Mouse (Mus musculus): ENCODE measurements around the gene Rpgrip1.

The Rpgrip1 gene

DNA sequence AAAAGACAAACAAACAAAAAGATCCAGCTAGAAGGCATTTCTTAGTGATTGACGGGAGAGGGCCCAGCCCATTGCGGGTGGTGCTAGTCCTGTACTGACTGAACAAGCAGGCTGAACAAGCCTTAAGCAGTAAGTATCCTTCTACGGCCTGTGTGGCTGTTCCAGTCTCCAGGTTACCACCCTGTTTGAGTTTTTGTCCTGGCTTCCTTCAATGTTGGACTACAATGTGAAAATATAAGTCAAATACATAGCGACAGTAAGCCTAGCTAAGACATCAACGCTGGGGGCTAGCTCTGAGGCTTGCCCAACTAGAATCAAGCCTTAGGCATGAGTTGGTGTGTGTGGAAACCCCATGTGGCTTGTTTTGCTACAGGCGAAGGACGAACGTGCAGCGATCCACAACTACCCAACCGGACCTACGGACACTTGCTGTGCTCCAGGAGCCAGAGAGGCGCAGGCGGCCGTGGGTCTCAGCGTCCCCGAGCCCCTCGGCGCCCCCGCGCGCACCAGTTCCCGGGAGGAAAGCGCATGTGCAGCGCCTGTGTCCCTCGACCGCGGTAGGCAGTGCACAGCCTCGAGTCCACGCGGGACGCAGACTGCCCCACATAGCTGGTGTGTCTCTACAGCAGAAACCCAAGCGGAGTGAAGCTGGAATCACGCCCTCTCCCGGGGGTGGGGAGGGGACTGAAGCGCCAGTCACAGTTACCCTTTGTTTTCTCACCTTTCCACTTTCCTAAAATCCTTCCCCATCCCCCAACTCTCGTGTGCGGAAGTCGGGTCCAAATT lies 8.5 kb downstream of the Rpgrip1 start:
- peak in 1 of 2 experiments; percentile 48 for DNase-seq (ENCODE audit: low read depth in 2 of 2, low spot score in 2 of 2)

DNA sequence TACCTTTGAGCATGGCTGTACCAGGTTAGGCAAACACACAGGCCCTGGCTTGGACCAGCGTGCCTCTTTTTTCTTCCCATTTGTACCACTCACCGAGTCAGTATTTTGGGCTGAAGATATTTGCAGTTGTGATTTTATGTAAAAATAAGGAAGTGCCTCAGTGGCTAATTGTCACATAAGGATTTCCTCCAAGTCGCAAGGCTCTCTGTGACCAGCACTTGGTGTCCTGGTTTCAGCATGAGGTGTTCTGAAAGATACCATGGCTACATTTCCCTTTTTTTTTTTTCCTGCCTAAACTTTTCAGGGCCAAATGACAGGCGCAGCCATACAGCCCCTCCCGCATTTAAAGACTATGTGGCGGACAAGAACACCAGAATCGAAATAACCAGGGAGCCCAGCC lies 9.7 kb downstream of the Rpgrip1 start:
- DNase-seq (ENCODE audit: low read depth in 2 of 2, low spot score in 2 of 2), result no peak

DNA sequence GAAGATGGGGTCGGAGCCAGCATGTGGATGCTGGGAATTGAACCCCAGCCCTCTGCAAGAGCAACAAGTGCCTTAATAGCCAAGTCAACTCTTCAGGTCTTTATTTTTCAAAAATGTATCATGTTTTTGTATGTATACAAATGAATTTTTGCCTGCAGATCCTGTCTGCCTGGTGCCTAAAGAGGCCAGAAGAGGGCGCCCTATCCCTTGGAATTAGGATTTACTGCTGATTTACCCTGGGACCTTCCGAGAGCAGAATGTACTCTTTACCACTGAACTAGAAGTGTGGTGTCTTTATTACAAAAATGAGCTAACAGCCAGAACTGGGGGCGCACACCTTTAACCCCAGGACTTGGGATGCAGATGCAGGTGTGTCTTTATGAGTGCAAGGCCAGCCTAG lies 13.4 kb downstream of the Rpgrip1 start:
- DNase-seq (ENCODE audit: low read depth in 2 of 2, low spot score in 2 of 2), result peak; percentile 64 to 77

DNA sequence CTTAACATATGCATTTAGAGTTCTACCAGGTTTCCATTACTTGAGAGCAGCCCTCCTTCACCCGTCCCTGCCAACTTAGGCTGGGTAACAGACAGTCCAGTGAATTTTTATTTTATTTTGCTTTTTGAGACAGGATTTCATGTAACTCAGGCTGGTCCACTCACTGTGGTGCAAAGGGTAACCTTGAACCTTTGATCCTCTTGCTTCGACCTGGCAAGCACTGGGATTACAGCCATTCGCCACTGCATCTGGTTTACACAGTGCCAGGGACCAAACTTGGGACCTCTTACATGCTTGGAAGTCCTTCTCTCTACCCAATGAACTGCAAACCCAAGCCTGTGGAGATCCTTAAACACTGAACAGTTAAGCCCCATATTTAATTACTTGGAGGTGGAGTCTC lies 14.1 kb downstream of the Rpgrip1 start:
- DNase-seq (ENCODE audit: low read depth in 2 of 2, low spot score in 2 of 2), result no peak

DNA sequence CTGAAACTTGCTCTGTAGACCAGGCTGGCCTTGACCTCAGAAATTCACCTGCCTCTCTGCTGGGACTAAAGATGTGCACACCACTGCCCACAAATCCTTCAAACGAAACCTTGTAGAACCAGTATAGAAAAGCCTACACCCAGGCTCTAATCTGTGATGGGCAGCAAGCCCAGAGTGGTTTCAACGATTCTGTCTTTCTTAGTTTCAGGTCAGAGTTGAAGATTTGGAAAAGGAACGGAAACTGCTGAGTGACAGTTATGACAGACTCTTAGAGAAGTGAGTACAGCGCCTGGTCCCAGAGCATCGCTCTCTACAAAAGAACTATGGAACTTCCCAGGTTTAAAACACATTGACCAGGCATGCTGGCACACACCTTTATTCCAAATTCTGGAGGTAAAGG lies 23.1 kb downstream of the Rpgrip1 start:
- no peak for DNase-seq (ENCODE audit: low read depth in 2 of 2, low spot score in 2 of 2)

DNA sequence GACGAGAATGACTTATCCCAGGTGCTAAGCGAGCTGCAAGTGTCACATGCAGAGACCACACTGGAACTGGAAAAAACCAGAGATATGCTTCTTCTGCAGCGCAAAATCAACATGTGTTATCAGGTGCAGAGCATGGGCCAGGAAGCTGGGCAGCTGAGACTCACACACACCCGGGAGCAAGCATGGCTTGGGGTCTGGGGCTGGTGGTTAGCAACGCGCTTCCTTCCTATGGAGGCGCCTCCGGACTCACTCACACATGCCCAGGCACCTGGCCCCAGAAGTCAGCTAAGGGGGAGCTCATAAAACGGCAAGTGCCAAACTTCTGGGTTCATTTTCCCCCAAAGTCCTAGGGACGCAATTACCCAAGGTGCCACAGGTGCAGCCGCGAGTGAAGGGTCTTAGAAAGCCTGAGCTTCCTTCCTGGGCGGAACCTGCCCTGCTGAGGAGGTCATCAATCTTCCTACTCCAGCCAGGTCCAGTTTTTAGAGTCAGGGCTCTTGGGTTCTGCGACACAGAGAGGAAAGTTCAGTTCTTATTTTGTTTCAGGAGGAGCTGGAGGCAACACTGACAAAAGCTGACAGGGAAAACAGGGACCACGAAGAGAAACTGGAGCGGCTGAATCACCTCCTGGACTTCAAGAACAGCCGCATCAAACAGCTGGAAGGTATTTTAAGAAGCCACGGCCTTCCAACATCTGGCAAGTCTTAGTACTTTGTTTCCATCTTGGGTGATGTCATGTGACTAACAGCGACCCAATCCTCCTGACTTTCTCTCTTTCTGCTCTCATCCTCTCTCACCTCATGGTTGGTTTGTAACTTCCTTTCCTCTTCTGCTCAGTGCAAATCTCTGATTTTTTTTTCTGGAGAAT lies 30.3 kb downstream of the Rpgrip1 start:
- peak; percentile 38 to 54 for DNase-seq (ENCODE audit: low read depth in 2 of 2, low spot score in 2 of 2)

DNA sequence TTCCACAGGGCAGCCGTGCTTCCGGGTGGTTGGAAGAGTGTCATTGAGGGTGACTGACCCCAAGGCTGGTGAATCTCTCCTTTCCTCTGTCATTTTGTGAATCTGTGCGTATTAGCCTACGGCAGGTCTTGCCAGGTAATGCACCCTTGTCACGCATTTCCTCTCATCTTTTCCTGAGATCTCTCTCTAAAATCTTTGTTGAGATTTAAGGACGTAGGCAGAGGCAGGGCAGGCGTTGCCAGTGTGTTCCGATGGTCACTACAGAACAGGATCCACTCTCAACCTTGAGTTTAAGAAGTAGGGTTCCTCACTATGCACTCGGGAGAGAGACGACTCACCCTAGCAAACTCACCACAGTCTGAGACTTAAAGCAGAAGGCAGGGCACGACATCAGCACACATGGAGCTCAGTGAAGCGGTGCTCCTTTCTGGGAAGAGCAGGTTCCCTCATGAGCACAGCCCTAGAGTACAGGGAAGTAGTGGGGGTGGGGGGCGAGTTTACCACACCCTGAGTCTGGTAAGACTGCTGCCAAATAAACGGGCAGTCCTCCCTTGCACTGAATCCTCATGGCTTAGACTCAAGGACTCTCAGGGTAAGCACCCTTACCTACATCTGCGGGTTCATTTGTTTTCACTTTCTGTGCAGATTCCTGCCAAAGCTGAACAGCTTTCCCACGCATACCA lies 31.1 kb downstream of the Rpgrip1 start:
- no peak for DNase-seq (ENCODE audit: low read depth in 2 of 2, low spot score in 2 of 2)

DNA sequence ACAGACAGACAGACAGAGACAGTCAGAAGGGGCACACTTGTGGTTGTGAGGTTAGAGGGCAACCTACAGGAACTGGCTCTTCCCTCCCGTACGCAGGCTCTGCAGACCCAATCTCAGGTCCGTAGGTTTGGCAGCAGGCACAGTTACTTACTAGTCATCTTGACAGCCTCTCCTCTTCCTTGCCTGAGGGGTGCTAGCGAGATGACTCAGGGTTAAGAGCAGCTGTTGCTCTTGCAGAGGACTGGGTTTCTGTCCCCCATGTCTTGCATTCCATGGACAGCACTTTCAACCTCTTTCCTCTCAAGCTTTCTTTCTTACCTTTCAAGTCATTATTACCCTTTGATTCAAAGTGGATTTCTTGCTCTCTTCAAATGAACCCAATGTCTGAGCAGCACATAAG lies 33.7 kb downstream of the Rpgrip1 start:
- no peak for DNase-seq (ENCODE audit: low read depth in 2 of 2, low spot score in 2 of 2)

DNA sequence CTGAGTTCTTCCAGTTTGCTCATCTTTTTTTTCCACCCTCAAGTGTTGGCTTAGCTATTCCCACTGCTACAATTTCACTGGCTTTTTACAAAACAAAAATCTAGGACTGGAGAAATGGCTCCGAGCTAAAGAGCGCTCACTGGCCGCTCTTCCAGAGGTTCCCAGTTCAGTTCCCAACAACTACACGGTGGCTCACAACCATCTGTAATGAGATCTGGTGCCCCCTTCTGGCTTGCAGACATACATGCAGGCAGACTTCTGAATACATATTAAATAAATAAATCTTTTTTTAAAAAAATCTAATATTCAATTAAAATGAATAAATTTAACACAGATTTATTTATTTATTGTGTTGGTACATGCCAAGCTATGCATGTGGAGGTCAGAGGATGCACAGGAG lies 36.0 kb downstream of the Rpgrip1 start:
- peak in 1 of 2 experiments; percentile 39 for DNase-seq (ENCODE audit: low read depth in 2 of 2, low spot score in 2 of 2)

DNA sequence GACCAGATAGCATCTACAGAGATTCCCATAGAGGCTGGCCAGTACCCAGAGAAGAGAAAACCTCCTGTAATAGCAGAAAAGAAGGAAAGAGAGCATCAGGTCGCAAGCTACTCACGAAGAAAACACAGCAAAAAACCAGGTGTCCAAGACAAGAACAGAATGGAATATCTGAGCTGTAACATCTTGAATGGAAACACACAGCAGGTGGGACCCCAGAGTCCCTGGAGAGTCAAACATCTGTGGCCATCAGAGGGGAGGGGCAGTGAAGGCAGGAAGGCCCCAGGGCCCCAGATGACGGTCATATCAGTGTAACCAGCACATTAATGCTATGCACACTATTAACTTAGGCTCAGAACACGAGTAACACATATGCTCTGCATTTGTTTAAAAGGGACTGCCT lies 39.4 kb downstream of the Rpgrip1 start:
- DNase-seq (ENCODE audit: low read depth in 2 of 2, low spot score in 2 of 2), result no peak

DNA sequence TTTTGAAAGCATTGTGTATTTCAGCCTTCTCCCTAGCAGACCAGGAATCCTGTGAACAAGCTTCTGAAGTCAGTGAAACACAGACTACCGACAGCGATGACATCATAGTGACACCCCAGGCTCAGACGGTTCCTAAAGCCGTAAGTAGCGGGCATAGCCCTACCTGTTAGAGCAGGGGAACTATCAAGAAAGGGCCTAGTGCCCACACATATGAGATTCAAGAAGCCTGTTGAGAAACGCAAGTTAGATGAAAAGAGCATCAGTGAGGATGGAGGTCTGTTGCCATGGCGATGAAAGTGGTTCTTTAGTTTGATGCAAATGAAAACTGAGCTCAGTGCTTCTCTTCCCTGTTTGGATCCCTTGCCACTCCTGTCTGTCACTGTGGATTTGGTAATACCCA lies 41.7 kb downstream of the Rpgrip1 start:
- no peak for DNase-seq (ENCODE audit: low read depth in 2 of 2, low spot score in 2 of 2)

DNA sequence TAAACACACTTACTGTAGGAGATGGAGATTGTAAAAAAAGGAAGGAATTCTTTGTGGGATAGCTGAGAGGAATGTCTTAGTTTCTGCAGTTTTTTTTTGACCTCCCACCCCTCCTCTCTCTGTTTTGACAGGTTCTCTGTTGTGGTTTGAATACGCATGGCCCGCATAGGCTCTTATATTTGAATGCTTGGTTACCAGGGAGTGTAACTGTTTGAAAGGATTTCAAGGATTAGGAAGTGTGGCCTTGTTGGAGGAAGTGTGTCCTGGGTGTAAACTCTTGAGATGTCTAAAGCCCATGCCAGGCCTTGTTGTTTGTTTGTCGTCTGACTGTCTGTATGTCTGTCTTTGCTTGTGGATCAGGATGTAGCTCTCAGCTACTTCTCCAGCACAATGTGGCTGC lies 42.1 kb downstream of the Rpgrip1 start:
- no peak for DNase-seq (ENCODE audit: low read depth in 2 of 2, low spot score in 2 of 2)

DNA sequence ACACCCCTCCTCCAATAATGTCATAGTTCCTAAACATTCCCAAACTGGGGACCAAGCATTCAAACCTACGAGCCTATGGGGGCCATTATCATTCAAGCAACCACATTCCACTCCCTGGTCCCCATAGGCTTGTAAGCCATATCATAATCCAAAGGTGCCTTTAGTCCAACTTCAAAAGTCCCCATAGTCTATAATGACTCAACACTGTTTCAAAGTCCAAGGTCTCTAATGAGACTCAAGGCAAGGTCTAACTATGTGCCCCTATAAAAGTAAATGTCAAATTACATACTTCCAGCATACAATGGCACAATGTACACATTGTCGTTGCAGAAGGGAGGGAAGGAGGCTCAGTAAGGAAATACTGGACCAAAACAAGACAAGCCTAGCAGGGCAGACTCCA lies 44.5 kb downstream of the Rpgrip1 start:
- no peak for DNase-seq (ENCODE audit: low read depth in 2 of 2, low spot score in 2 of 2)

DNA sequence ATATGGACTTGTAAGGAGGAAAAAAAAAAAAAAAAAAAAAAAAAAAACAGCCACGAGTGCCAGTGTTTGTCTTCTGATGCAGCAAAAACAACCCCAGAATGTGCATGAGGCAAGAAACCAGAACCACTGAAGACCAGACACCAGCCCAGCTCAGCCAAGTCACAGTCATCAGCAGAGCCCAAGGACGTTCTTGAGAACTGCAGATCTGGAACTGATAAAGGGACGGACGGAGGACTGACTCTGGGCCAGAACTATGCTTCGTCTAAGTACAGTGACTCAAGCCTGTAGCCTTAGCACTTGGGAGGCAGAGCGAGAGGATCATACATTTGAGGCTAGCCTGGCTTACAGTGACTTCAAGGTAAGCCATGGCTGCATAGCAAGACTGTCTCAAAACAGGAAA lies 50.4 kb downstream of the Rpgrip1 start:
- DNase-seq (ENCODE audit: low read depth in 2 of 2, low spot score in 2 of 2), result no peak

DNA sequence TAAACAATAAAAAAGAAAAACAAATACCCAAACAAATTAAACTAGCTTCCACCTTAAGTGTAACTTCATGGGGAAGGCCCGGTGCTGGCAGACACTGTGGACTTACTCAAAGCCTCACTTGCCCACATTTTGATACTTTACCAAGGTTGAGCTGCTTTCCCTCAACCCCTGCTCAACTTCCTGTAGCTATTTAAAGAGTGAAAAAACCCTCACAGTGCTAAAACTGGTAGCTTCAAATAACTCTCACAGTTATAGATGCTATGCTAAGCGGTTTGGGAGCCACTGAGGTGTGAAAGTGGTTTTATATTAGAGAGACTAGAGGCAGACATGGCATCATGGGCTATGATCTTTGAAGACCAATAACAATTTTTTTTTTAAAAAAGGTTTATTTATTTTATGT lies 56.1 kb downstream of the Rpgrip1 start:
- no peak for DNase-seq (ENCODE audit: low read depth in 2 of 2, low spot score in 2 of 2)

DNA sequence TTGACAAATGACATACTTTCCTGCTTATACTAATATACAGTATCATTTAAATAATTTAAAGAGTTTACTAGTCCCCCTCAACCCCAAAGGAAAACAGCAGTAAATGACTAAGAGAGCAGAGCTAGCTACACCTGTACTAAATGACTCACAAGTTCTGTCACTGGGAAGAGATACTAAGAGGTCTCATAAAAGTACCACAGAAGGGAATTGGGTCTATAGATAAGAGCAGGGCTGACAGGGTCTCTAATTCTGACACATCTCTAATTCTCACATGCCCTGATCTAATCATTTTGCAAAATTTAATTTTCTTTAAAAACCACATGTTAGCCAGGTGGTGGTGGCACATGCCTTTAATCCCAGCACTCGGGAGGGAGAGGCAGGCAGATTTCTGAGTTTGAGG lies 78.3 kb downstream of the Rpgrip1 start:
- DNase-seq (ENCODE audit: low read depth in 2 of 2, low spot score in 2 of 2), result no peak

DNA sequence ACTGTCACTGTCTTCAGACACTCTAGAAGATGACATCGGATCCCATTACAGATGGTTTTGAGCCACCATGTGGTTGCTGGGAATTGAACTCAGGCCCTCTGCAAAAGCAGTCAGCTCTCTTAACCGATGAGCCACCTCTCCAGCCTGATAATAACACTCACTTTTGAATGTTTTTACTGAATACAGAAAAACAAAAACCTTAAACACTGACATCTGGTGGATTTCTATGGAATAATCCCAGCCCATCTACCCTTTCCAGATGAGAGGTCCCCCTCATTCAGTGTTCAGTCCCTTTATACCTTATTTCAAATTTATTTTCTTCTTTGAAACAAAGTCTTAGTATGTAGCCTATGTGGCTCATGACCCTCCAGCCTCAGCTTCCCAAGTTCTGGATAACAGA lies 79.0 kb downstream of the Rpgrip1 start:
- no peak for DNase-seq (ENCODE audit: low read depth in 2 of 2, low spot score in 2 of 2)

DNA sequence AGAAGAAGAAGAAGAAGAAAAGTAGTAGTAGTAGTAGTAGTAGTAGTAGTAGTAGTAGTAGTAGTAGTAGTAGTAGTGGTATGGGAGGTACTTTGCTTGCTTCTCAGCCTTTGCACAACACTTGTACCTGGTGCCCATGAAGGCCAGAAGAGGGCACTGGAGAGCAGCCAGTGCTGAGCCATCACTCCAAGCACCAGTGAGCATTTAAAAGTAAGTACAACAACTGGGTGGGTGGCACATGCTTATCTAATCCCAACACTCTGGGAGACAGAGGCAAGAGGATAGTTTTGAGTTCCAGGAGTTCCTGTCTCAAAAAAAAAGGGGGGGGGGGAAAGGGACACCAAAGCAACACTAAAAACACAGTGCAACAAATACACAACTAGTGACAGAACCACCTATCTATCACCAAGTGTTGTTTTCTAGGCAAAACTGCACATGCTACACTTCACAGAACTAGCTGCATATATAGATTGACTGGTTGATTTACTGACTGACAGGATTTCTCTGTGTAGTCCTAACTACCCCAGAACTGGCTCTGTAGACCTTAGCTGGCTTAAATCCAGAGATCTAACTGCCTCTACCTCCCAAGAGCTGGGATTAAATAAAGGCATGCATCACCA lies 80.3 kb downstream of the Rpgrip1 start:
- DNase-seq (ENCODE audit: low read depth in 2 of 2, low spot score in 2 of 2), result peak; percentile 29 to 43

DNA sequence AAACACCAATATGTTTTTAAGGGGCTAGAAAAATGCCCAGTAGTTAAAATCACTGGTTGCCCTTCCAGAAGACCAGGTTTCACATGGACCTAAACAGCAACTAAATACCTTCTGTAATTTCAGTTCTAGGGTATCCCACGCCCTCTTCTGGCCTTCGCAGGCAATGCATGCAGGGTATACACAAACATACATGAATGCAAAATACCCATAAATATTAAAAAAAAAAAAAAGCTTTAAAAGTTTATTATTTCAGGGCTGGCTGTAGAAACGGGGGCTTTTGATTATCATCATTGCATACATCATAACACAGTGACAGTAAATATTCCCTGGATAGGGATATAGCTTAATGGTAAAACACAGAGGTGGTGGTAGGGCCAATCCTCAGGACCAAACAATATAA lies 85.2 kb downstream of the Rpgrip1 start:
- peak; percentile 45 to 69 for DNase-seq (ENCODE audit: low read depth in 2 of 2, low spot score in 2 of 2)

DNA sequence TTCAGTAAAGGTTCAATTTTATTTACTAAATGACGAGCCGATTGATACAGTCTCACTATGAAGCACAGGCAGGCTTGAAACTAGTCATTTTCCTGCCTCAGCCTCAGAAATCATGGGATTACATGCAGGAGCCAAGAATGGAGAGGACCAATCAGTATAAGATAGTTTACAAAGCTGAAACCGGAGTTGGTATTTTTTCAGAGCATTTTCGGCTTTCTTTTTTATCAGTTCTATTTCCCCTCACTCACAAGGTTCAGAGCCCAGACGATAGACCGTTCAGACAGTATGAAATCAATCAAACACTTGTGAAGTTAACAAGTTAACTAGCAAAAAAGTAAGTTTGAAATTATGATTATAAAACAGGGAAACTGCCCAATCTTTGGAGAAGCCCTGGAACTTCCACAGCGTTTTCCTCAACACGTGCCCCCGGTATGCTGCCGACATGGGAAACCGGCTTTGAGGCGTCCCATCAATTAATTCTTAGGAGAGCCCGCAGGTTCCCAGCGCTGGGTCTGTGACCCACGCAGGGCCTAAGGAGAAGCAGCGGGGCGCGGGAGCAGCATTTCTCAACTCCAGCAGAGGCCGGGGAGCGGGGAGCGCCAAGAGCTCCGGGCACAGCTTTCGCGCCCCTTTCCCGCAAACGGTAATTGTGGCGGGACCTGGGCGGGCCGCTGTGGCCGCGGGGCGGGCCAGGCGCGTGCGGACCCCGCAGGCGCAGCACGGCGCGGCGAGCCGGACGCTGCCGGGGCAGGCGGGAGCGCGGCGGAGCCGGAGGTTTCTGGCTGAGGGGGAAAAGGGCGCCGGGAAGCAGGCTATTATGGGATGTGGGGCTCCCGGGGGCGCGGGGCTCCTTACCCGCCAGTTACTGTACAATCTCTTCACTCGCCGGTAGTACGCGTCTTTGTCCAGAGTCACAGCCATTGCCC lies 86.0 kb downstream of the Rpgrip1 start:
- peak; percentile 3 to 10 for DNase-seq (ENCODE audit: low read depth in 2 of 2, low spot score in 2 of 2)
